Mouse (Mus musculus): ENCODE results near the gene Paqr6.

GRCm38 (mm10) chr3:88411681-88412080 lies 47.3 kb downstream of the Paqr6 start:
- TF ChIP-seq CHD2 (IDR thresholded peaks at IDR 0.05; ENCODE audit: low read depth, low read length) (no peak), ZC3H11A (IDR thresholded peaks at IDR 0.05; ENCODE audit: borderline replicate concordance, low read depth, low read length) (no peak), MAFK (IDR thresholded peaks at IDR 0.05; ENCODE audit: insufficient read depth, low read depth, low read length) (no peak)

All from ES-E14 (cell line).